ENCODE assay signal across 21 mouse cellular contexts in genomic region chr2:144774636-144775160, GRCm38 (mm10). TPM values are rescaled to one million over a fixed set of nuclear protein-coding genes. Genes with fewer than 3 reads are reported as not detected.
DNase-seq lines count a peak whose midpoint lies in the region; ATAC-seq lines count a peak whose summit lies in the region.
"Had no signal": no experiment of that assay in that cellular context is flagged by ENCODE, and none has a peak within 500 bp of the region (broad histone marks: within the 10 kb centered on the region; RNA-seq: fewer than 3 reads in every experiment).

No protein-coding gene starts in this region.

- no peaks in the 10 kb centered on the region; the same call in 1 of the 2 replicates for H3K4me1 ChIP-seq in heart, embryonic 11.5 days (ENCODE audit: control insufficient read depth, insufficient read depth, low read length)
- H3K4me1 ChIP-seq: embryonic facial prominence, embryonic 13.5 days had no signal

- H3K27ac ChIP-seq in heart, embryonic 11.5 days (ENCODE audit: low read depth, low read length), result no peak overlapping the region
- H3K27ac ChIP-seq: embryonic facial prominence, embryonic 13.5 days; forebrain, embryonic 12.5 days; macrophage; midbrain, embryonic 13.5 days had no signal

- WGBS in heart, embryonic 11.5 days (ENCODE audit: insufficient replicate concordance), result 56% methylated on average over 8 of the region's 8 CpGs

- no peak overlapping the region for H3K9ac ChIP-seq in heart, embryonic 11.5 days (ENCODE audit: low read depth, low read length)
- H3K9ac ChIP-seq: embryonic facial prominence, embryonic 13.5 days; forebrain, embryonic 12.5 days; midbrain, embryonic 13.5 days had no signal

- ATAC-seq in heart, embryonic 11.5 days (replicated peaks; ENCODE audit: insufficient number of reproducible peaks, low FRiP score, low TSS enrichment), result no peak
- ATAC-seq: activated CD4-positive, CD25-positive, alpha-beta regulatory T cell, adult 4 months; CD4-positive, CD25-positive, alpha-beta regulatory T cell, adult 4 months; midbrain, embryonic 13.5 days had no signal

- peak; percentile 42 to 44 for DNase-seq in heart, adult 9 months (ENCODE audit: low spot score in 2 of 2)
- DNase-seq in 3T3-L1 (ENCODE audit: low read depth, low spot score) (peak; percentile 61), NIH3T3 (ENCODE audit: low read depth) (peak; percentile 22), liver (no peak)
- peak; percentile 7 to 20 for DNase-seq in heart, postnatal 14 days
- DNase-seq in right cerebral cortex, postnatal 36 days (ENCODE audit: low spot score in 2 of 2), result no peak
- DNase-seq: cerebellum, adult 11 months; kidney, adult 8-10 months; kidney, postnatal 36 days had no signal

- no peak overlapping the region for H3K4me3 ChIP-seq in heart, embryonic 11.5 days (ENCODE audit: low read depth, low read length)
- H3K4me3 ChIP-seq: embryonic facial prominence, embryonic 13.5 days; forebrain, embryonic 12.5 days; midbrain, embryonic 13.5 days had no signal

- H3K4me2 ChIP-seq in heart, embryonic 11.5 days, result no peak overlapping the region
- H3K4me2 ChIP-seq: embryonic facial prominence, embryonic 13.5 days; forebrain, embryonic 12.5 days; midbrain, embryonic 13.5 days had no signal

- no peaks in the 10 kb centered on the region for H3K36me3 ChIP-seq in heart, embryonic 11.5 days (ENCODE audit: control insufficient read depth, insufficient read depth, low read length)
- H3K36me3 ChIP-seq: embryonic facial prominence, embryonic 13.5 days; forebrain, embryonic 12.5 days; midbrain, embryonic 13.5 days had no signal

- no peaks in the 10 kb centered on the region for H3K9me3 ChIP-seq in heart, embryonic 11.5 days (replicated peaks; ENCODE audit: control insufficient read depth, low read length)
- H3K9me3 ChIP-seq: embryonic facial prominence, embryonic 13.5 days; forebrain, embryonic 12.5 days; midbrain, embryonic 13.5 days had no signal

- intact Hi-C loops in heart, postnatal 14 days (cut with DNase I), result no loop called here

- H3K27me3 ChIP-seq in heart, embryonic 11.5 days (ENCODE audit: control insufficient read depth, insufficient read depth, low read length), result no peaks in the 10 kb centered on the region
- H3K27me3 ChIP-seq: embryonic facial prominence, embryonic 13.5 days; forebrain, embryonic 12.5 days; midbrain, embryonic 13.5 days had no signal

RNA-seq across cellular contexts. Expression of gene Scp2d1, which starts 48.8 kb away (rescaled TPM):
- polyA plus RNA-seq in heart, embryonic 11.5 days (2014; fragmentation: Nextera tagmentation; extraction: Ambion mirVana), result not detected in 2 replicates
- not detected for total RNA-seq in heart, postnatal 14 days (2021)
- total RNA-seq: hematopoietic stem cell, adult 5-6 weeks; layer of hippocampus, postnatal 10 days; left cerebral cortex, postnatal 10 days; liver, adult 2 months; MEL had no signal
- polyA plus RNA-seq: activated CD4-positive, CD25-positive, alpha-beta regulatory T cell, adult 4 months; CD4-positive, CD25-positive, alpha-beta regulatory T cell, adult 4 months; embryonic facial prominence, embryonic 13.5 days; forebrain, embryonic 12.5 days; liver, adult 2 months; macrophage; midbrain, embryonic 13.5 days had no signal

Comparison
In these comparisons a context has a peak if more than half of its experiments do, and no peak if none do; other contexts are left out.
1. DNase-seq: peak in heart, adult 9 months (2 of 2), 3T3-L1 (single experiment), NIH3T3 (single experiment) and heart, postnatal 14 days (2 of 2); none in liver (single experiment) and right cerebral cortex, postnatal 36 days (0 of 2).